Mouse (Mus musculus): ENCODE results near the gene Plekha5.

DNA sequence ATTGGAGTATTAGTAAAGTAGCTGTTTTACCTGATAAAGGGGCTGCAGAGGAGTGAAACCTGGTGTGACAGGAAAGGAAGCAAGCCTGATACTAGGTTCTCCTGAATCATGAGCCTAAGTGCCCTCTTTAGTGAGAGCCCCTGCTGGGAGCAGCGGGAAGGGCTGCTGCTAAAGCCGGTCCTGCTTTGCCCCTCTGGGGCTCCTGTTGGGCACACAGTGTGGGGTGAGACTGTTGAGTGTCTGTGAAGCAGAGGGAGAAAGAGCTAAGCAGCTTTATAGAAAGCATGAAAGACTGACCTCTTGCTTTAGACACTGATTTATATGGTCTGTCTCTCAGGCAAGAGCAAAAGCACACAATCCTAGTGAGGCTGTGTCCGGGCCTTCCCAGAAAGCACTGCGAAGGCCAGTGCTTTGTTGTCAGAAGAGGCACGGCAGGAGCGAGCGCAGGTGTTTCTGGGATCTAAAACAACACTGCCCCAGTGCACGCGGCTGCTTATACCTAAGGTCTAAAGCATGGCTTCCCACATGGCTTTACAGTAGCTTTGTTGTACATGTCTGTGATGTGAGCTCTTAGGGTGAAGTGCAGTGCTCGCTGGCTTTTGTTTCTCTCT lies 21.1 kb downstream of the Plekha5 start:
- TF ChIP-seq GATA1 (IDR thresholded peaks at IDR 0.05; ENCODE audit: borderline replicate concordance, low read length) (no peak), CTCF (IDR thresholded peaks at IDR 0.05; ENCODE audit: low read depth, low read length) (no peak), GATA2 (IDR thresholded peaks at IDR 0.05; ENCODE audit: borderline replicate concordance, low read depth, low read length) (no peak), TAL1 (conservative IDR thresholded peaks at IDR 0.05; ENCODE audit: low read depth, low read length) (no peak), POLR2AphosphoS5 (IDR thresholded peaks at IDR 0.05; ENCODE audit: insufficient replicate concordance, low read depth, low read length) (no peak)

All from G1E (cell line).